Mouse (Mus musculus): Measurements from ENCODE around the gene Fam69b.

GRCm38 (mm10) chr2:26622984-26623383 lies 5.3 kb upstream of the Fam69b start:
- TF ChIP-seq EP300 (IDR thresholded peaks at IDR 0.05; ENCODE audit: low read depth) (no peak), CTCF (IDR thresholded peaks at IDR 0.05; ENCODE audit: low read depth) (no peak)
